Mouse (Mus musculus): ENCODE measurements around the gene Cnn2. TPM values are rescaled to one million over a fixed set of nuclear protein-coding genes. Genes with fewer than 3 reads are reported as not detected.

Gene Cnn2
- polyA plus RNA-seq (2014; fragmentation: Illumina TruSeq; extraction: RNeasy Lipid Tissue Mini Kit (QIAGEN cat#74804); ENCODE audit: low replicate concordance), result 1.9 TPM

DNA sequence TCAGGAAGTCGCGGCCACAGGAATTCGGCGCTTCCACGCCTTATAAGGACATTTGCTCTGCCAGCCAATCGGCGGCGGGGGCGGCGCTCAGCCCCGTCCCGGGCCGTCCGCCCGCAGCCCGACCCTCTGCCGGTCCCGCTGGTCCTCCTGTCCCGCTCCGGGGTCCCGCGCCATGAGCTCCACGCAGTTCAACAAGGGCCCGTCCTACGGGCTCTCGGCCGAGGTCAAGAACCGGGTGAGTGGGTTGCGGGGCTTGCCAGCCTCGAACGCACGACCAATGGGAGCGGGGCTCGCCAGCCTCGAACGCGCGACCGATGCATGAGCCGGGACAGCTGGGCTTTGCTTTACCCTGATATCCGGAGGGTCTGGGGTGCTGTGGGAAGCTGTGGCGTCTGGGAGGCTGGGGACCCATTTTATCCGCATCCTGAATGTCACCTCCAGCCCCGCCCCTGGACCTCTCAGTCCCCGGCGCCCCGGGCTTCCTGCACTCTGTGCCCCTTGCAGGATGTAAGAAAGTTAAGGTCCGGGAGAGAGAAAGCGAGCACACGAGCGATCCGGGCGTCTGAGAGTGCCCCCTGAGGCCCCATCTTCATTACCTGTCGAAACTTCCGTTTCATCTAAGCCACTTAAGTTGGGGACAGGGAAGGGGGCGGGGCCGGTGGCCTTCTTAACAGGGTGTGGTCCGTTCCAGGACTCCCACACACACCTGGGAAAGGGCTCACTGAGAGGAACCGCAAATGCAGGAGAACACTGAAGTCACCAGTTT, at the start of gene Cnn2:
TSS of gene Cnn2 (plus strand) at position 79 of the 766 bp plus-strand sequence.

GRCm38 (mm10) chr10:79959847-79960601, 28.4 kb upstream of the Cnn2 start, which contains the start of gene Wdr18:
Gene Wdr18 (plus strand): TSS chr10:79960152.

DNA sequence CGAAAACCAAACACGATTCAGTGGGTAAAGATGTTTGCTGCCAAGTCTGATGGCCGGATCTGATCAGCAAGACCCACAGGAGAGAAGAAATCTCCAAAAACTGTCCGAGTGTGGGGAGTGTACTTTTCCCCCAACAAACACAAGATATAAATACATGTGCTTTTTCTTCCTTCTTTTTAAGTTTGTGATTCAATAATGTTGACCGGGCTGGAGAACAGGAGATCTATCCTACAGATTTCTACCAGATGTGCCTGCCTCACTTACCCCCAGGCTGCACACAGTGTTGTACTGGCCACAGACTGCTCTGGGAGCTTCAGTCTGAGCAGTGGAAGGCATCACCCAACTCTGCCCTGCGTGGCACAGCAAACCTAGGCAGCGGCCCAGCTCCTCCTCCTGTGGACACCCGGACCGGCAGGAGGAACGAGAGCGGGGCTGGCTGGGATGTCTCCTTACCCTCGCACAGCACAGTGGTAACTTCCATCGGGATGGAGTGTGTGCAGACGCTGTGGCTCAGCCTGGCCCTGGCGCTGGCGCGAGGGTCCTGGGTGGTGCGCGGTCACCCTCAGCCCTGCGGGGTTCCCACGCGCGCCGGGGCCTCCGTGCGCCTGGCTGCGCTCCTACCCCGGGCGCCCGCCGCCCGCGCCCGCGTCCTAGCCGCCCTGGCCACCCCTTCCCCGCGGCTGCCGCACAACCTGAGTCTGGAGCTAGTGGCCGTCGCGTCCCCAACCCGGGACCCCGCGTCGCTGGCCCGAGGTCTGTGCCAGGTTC, 17.8 kb upstream of the Cnn2 start, which contains the start of gene Grin3b:
TSS of gene Grin3b (plus strand) at position 301 of the 768 bp plus-strand sequence.

DNA sequence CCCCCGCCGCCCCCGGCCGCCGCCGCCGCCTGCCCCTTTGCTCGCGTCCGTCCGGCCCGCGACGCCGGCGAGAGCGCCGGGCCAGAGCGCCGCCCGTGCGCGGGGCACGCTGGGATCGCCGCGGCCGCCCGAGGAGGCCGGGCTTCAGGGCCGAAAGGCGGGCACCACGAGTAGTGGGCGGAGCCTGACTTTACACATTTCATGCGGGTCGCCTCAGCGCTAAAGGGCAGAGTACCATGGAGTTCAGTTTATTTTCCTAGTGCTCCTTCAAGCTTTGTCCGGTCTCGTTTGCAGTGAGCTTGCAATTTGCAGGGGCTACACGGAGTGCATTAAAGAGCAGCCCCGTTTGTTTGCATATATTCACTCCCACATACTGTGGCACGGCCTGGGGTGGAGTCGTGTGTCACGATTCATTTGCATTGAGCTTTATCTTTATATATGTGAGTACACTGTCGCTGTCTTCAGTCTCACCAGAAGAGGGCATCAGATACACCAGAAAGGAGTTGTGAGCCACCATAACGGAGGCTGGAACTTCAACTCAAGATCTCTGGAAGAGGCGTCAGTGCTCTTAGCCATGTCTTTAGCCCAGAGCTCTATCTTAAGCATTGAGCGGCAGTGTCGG, 4.1 kb upstream of the Cnn2 start, which contains the start of gene Tmem259:
TSS of gene Tmem259 (minus strand) at position 136 of the 622 bp plus-strand sequence.

DNA sequence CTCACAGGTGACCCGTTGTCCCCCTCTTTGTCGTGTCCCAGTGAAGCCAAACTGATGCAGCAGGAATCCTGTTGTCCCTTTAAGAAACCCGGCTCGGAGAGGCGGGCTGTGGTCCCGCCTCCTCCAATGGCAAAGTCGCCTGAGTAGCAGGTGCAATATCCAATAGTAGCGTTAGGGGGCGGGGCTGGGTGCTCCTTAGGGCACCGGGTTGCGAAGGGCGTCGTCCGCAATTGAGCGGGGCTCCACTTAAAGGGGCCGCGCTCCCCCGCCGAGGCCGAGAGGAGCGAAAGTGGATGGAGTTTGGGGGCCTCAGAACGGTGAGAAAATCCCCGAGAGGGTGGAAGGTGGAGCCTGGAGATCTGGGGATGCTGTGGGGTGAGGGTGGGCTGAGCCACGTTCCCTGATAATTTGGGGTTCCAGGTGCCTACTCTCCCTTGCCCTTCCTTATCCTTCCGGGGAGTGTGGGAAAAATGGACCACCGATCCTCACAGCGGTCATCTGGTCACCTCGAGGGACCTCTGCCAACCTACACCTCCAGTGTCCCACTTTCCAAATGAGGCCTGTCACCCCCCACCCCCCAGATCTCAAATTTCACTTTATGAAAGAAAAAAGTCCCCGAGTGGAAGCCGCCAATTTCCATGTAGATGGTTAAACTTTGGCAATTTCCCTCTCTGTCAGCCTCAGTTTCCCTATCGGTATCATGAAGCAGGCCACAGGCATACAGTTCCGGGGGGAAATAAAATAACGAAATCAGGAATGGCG, 8.1 kb downstream of the Cnn2 start, which contains the start of gene Abca7:
TSS of gene Abca7 (plus strand) at position 223 of the 762 bp plus-strand sequence.

DNA sequence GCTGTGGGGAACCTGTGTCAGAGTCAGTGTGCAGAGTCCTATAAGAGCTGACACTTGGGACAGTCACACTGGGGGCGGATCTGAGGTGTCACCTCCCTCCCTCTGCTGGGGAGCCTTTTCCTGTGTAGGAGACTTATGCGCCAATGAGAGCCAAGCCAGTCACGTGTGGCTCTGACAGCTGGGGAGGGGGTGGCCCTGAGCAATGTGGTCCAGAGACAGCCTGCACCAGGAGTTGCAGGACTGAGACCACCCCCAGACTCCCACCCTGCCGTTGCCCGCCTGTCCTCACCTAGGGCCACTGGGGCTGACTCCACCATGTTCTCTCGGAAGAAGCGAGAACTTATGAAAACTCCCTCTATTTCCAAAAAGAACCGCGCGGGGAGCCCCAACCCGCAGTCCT, 28.1 kb downstream of the Cnn2 start, which contains the start of gene Arhgap45:
TSS of gene Arhgap45 (plus strand) at position 143 of the 400 bp plus-strand sequence.

DNA sequence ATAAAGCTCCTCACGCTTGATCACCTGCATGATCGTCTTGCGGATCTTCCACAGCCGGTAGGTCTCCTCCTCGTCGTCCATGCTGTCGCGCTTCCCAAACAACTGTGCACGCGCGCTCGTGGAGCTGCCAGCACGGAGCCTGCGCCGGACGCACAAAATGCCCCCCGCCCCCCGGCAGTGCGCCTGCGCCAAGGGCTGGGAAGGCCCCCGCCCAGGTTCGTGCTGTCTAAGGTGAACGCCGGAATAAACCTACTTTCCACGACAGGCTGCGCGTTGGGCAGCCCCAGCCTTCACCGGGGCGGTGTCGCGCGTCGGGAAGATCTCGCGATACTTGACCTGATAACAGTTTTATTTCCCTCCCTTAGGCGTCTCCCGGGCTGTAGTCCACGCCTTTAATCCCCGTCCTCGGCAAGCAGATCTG, 51.2 kb downstream of the Cnn2 start, which contains the start of gene Polr2e:
TSS of gene Polr2e (minus strand) at position 237 of the 421 bp plus-strand sequence.

Other genes with a start within 250 kb of the Cnn2 start
- gene Polrmt, start 242.0 kb upstream of the Cnn2 start, polyA plus RNA-seq (2014; fragmentation: Illumina TruSeq; extraction: RNeasy Lipid Tissue Mini Kit (QIAGEN cat#74804); ENCODE audit: low replicate concordance), result not detected
- gene Fgf22, start 233.5 kb upstream of the Cnn2 start, polyA plus RNA-seq (2014; fragmentation: Illumina TruSeq; extraction: RNeasy Lipid Tissue Mini Kit (QIAGEN cat#74804); ENCODE audit: low replicate concordance), result not detected
- 0.41 TPM for gene Rnf126, start 221.6 kb upstream of the Cnn2 start, polyA plus RNA-seq (2014; fragmentation: Illumina TruSeq; extraction: RNeasy Lipid Tissue Mini Kit (QIAGEN cat#74804); ENCODE audit: low replicate concordance)
- gene Fstl3, start 211.3 kb upstream of the Cnn2 start, polyA plus RNA-seq (2014; fragmentation: Illumina TruSeq; extraction: RNeasy Lipid Tissue Mini Kit (QIAGEN cat#74804); ENCODE audit: low replicate concordance), result 0.45 TPM
- gene Prss57, start 197.6 kb upstream of the Cnn2 start, polyA plus RNA-seq (2014; fragmentation: Illumina TruSeq; extraction: RNeasy Lipid Tissue Mini Kit (QIAGEN cat#74804); ENCODE audit: low replicate concordance), result not detected
- not detected for gene Palm, start 195.0 kb upstream of the Cnn2 start, polyA plus RNA-seq (2014; fragmentation: Illumina TruSeq; extraction: RNeasy Lipid Tissue Mini Kit (QIAGEN cat#74804); ENCODE audit: low replicate concordance)
- gene Misp, start 167.6 kb upstream of the Cnn2 start, polyA plus RNA-seq (2014; fragmentation: Illumina TruSeq; extraction: RNeasy Lipid Tissue Mini Kit (QIAGEN cat#74804); ENCODE audit: low replicate concordance), result 3.9 TPM
- 52.9 TPM for gene Ptbp1, start 134.2 kb upstream of the Cnn2 start, polyA plus RNA-seq (2014; fragmentation: Illumina TruSeq; extraction: RNeasy Lipid Tissue Mini Kit (QIAGEN cat#74804); ENCODE audit: low replicate concordance)
- gene Prtn3, start 114.1 kb upstream of the Cnn2 start, polyA plus RNA-seq (2014; fragmentation: Illumina TruSeq; extraction: RNeasy Lipid Tissue Mini Kit (QIAGEN cat#74804); ENCODE audit: low replicate concordance), result not detected
- not detected for gene Plppr3, start 114.0 kb upstream of the Cnn2 start, polyA plus RNA-seq (2014; fragmentation: Illumina TruSeq; extraction: RNeasy Lipid Tissue Mini Kit (QIAGEN cat#74804); ENCODE audit: low replicate concordance)
- not detected for gene Elane, start 102.3 kb upstream of the Cnn2 start, polyA plus RNA-seq (2014; fragmentation: Illumina TruSeq; extraction: RNeasy Lipid Tissue Mini Kit (QIAGEN cat#74804); ENCODE audit: low replicate concordance)
- 0.67 TPM for gene Cfd, start 97.7 kb upstream of the Cnn2 start, polyA plus RNA-seq (2014; fragmentation: Illumina TruSeq; extraction: RNeasy Lipid Tissue Mini Kit (QIAGEN cat#74804); ENCODE audit: low replicate concordance)
- gene Med16, start 79.7 kb upstream of the Cnn2 start, polyA plus RNA-seq (2014; fragmentation: Illumina TruSeq; extraction: RNeasy Lipid Tissue Mini Kit (QIAGEN cat#74804); ENCODE audit: low replicate concordance), result 0.11 TPM
- gene Gm26602, start 77.7 kb upstream of the Cnn2 start, polyA plus RNA-seq (2014; fragmentation: Illumina TruSeq; extraction: RNeasy Lipid Tissue Mini Kit (QIAGEN cat#74804); ENCODE audit: low replicate concordance), result not detected
- gene Kiss1r, start 71.6 kb upstream of the Cnn2 start, polyA plus RNA-seq (2014; fragmentation: Illumina TruSeq; extraction: RNeasy Lipid Tissue Mini Kit (QIAGEN cat#74804); ENCODE audit: low replicate concordance), result not detected
- gene R3hdm4, start 67.4 kb upstream of the Cnn2 start, polyA plus RNA-seq (2014; fragmentation: Illumina TruSeq; extraction: RNeasy Lipid Tissue Mini Kit (QIAGEN cat#74804); ENCODE audit: low replicate concordance), result 1.5 TPM
- gene Arid3a, start 61.5 kb upstream of the Cnn2 start, polyA plus RNA-seq (2014; fragmentation: Illumina TruSeq; extraction: RNeasy Lipid Tissue Mini Kit (QIAGEN cat#74804); ENCODE audit: low replicate concordance), result 2.3 TPM
- gene Wdr18, start 28.4 kb upstream of the Cnn2 start, polyA plus RNA-seq (2014; fragmentation: Illumina TruSeq; extraction: RNeasy Lipid Tissue Mini Kit (QIAGEN cat#74804); ENCODE audit: low replicate concordance), result 1.0 TPM
- gene Grin3b, start 17.9 kb upstream of the Cnn2 start, polyA plus RNA-seq (2014; fragmentation: Illumina TruSeq; extraction: RNeasy Lipid Tissue Mini Kit (QIAGEN cat#74804); ENCODE audit: low replicate concordance), result not detected
- gene Tmem259, start 4.3 kb upstream of the Cnn2 start, polyA plus RNA-seq (2014; fragmentation: Illumina TruSeq; extraction: RNeasy Lipid Tissue Mini Kit (QIAGEN cat#74804); ENCODE audit: low replicate concordance), result 0.45 TPM
- gene Abca7, start 7.9 kb downstream of the Cnn2 start, polyA plus RNA-seq (2014; fragmentation: Illumina TruSeq; extraction: RNeasy Lipid Tissue Mini Kit (QIAGEN cat#74804); ENCODE audit: low replicate concordance), result 0.11 TPM
- 0.19 TPM for gene Arhgap45, start 28.1 kb downstream of the Cnn2 start, polyA plus RNA-seq (2014; fragmentation: Illumina TruSeq; extraction: RNeasy Lipid Tissue Mini Kit (QIAGEN cat#74804); ENCODE audit: low replicate concordance)
- not detected for gene Polr2e, start 51.2 kb downstream of the Cnn2 start, polyA plus RNA-seq (2014; fragmentation: Illumina TruSeq; extraction: RNeasy Lipid Tissue Mini Kit (QIAGEN cat#74804); ENCODE audit: low replicate concordance)
- gene Gpx4, start 58.6 kb downstream of the Cnn2 start, polyA plus RNA-seq (2014; fragmentation: Illumina TruSeq; extraction: RNeasy Lipid Tissue Mini Kit (QIAGEN cat#74804); ENCODE audit: low replicate concordance), result 27.2 TPM
- 0.52 TPM for gene Sbno2, start 117.0 kb downstream of the Cnn2 start, polyA plus RNA-seq (2014; fragmentation: Illumina TruSeq; extraction: RNeasy Lipid Tissue Mini Kit (QIAGEN cat#74804); ENCODE audit: low replicate concordance)
- 3.0 TPM for gene Stk11, start 127.2 kb downstream of the Cnn2 start, polyA plus RNA-seq (2014; fragmentation: Illumina TruSeq; extraction: RNeasy Lipid Tissue Mini Kit (QIAGEN cat#74804); ENCODE audit: low replicate concordance)
- gene Atp5d, start 150.0 kb downstream of the Cnn2 start, polyA plus RNA-seq (2014; fragmentation: Illumina TruSeq; extraction: RNeasy Lipid Tissue Mini Kit (QIAGEN cat#74804); ENCODE audit: low replicate concordance), result 1.8 TPM
- not detected for gene Cbarp, start 152.3 kb downstream of the Cnn2 start, polyA plus RNA-seq (2014; fragmentation: Illumina TruSeq; extraction: RNeasy Lipid Tissue Mini Kit (QIAGEN cat#74804); ENCODE audit: low replicate concordance)
- gene Midn, start 159.7 kb downstream of the Cnn2 start, polyA plus RNA-seq (2014; fragmentation: Illumina TruSeq; extraction: RNeasy Lipid Tissue Mini Kit (QIAGEN cat#74804); ENCODE audit: low replicate concordance), result 7.7 TPM
- 12.5 TPM for gene Cirbp, start 177.4 kb downstream of the Cnn2 start, polyA plus RNA-seq (2014; fragmentation: Illumina TruSeq; extraction: RNeasy Lipid Tissue Mini Kit (QIAGEN cat#74804); ENCODE audit: low replicate concordance)
- gene 1600002K03Rik, start 184.4 kb downstream of the Cnn2 start, polyA plus RNA-seq (2014; fragmentation: Illumina TruSeq; extraction: RNeasy Lipid Tissue Mini Kit (QIAGEN cat#74804); ENCODE audit: low replicate concordance), result not detected
- gene Efna2, start 190.9 kb downstream of the Cnn2 start, polyA plus RNA-seq (2014; fragmentation: Illumina TruSeq; extraction: RNeasy Lipid Tissue Mini Kit (QIAGEN cat#74804); ENCODE audit: low replicate concordance), result 0.37 TPM
- gene Mum1, start 237.8 kb downstream of the Cnn2 start, polyA plus RNA-seq (2014; fragmentation: Illumina TruSeq; extraction: RNeasy Lipid Tissue Mini Kit (QIAGEN cat#74804); ENCODE audit: low replicate concordance), result 3.4 TPM

Data from small intestine, adult 10 weeks (tissue).